Mouse (Mus musculus): ENCODE data around the gene Clstn1.

GRCm38 (mm10) chr4:149570498-149570863, 15.8 kb upstream of the Clstn1 start:
- TF ChIP-seq CTCF (IDR thresholded peaks at IDR 0.05; ENCODE audit: borderline replicate concordance, extremely low read depth, insufficient read depth, insufficient read length): no peak
- TF ChIP-seq POLR2A (IDR thresholded peaks at IDR 0.05; ENCODE audit: borderline replicate concordance, extremely low read depth, insufficient read depth, insufficient read length, poor library complexity, severe bottlenecking): no peak

Data from brain, embryonic 14.5 days (tissue).